Mouse (Mus musculus) hematopoietic stem cell, adult 5-6 weeks (primary cell): Measurements from ENCODE around the gene Fam219a. TPM values are rescaled to one million over a fixed set of nuclear protein-coding genes. Genes with fewer than 3 reads are reported as not detected.

Source experiments
- total RNA-seq: library from RNA; stranded (forward); fragments of 172-1452, 232-1000 nt; gene quantifications from 2 replicates; pipeline ENCODE4 v1.2.3, GENCODE M21; 2017

The Fam219a gene
- total RNA-seq, 1 experiment from 2014 or later = 2.2 TPM

Other genes starting within 250 kb of the Fam219a start
- gene Ubap1, start 220.5 kb downstream of the Fam219a start, total RNA-seq = 37.3 and 44.5 TPM in 2 replicates
- gene Kif24, start 104.7 kb downstream of the Fam219a start, total RNA-seq = 10.9 and 13.5 TPM in 2 replicates
- gene Nudt2, start 104.4 kb downstream of the Fam219a start, total RNA-seq = 26.6 and 29.1 TPM in 2 replicates
- gene AI464131, start 66.5 kb downstream of the Fam219a start, total RNA-seq = 0.20 TPM in 1 of 2 replicates, not detected in the other
- gene 1110017D15Rik, start 52.2 kb downstream of the Fam219a start, total RNA-seq = not detected in 2 replicates
- gene Dnaic1, start 237 bp upstream of the Fam219a start, total RNA-seq = not detected in 2 replicates
- 1.0 and 2.3 TPM in 2 replicates for gene Enho, start 70.8 kb upstream of the Fam219a start, total RNA-seq
- not detected in 2 replicates for gene Cntfr, start 127.6 kb upstream of the Fam219a start, total RNA-seq
- gene Il11ra1, start 130.5 kb upstream of the Fam219a start, total RNA-seq = 141 and 178 TPM in 2 replicates
- 20.6 and 22.8 TPM in 2 replicates for gene Rpp25l, start 144.0 kb upstream of the Fam219a start, total RNA-seq
- gene Dctn3, start 153.6 kb upstream of the Fam219a start, total RNA-seq = 32.8 and 62.5 TPM in 2 replicates
- not detected in 2 replicates for gene Arid3c, start 161.6 kb upstream of the Fam219a start, total RNA-seq
- gene Galt, start 185.7 kb upstream of the Fam219a start, total RNA-seq = 45.2 and 55.0 TPM in 2 replicates
- 47.3 and 60.0 TPM in 2 replicates for gene Sigmar1, start 186.6 kb upstream of the Fam219a start, total RNA-seq
- 17.0 and 36.8 TPM in 2 replicates for gene Ccl27a, start 204.7 kb upstream of the Fam219a start, total RNA-seq